Mouse (Mus musculus): ENCODE results near the gene Neu2.

- TF ChIP-seq CTCF (IDR thresholded peaks at IDR 0.05; ENCODE audit: low read depth): no peak
- TF ChIP-seq EP300 (IDR thresholded peaks at IDR 0.05; ENCODE audit: low read depth): peak; percentile 53
These were observed 114.4 kb downstream of the Neu2 start for GRCm38 (mm10) chr1:87623977-87624666.

All from liver, postnatal 0 days (tissue).